22 mouse cellular contexts compared by ENCODE assay signal in genomic region chr1:90132402-90132801, GRCm38 (mm10). TPM values are rescaled to one million over a fixed set of nuclear protein-coding genes. Genes with fewer than 3 reads are reported as not detected.
A peak's percentile ranks its signal among the peaks of the same experiment; 100 is the strongest.
DNase-seq lines count a peak whose midpoint lies in the region; ATAC-seq and TF ChIP-seq lines count a peak whose summit lies in the region.
"Had no signal": no experiment of that assay in that cellular context is flagged by ENCODE, and none has a peak within 500 bp of the region (broad histone marks: within the 10 kb centered on the region; RNA-seq: fewer than 3 reads in every experiment).

No protein-coding gene starts in this region.

- no peak overlapping the region for H3K9ac ChIP-seq in hindbrain, embryonic 14.5 days
- H3K9ac ChIP-seq in hindbrain, embryonic 11.5 days (ENCODE audit: low read depth, low read length), result no peak overlapping the region
- H3K9ac ChIP-seq in midbrain, embryonic 13.5 days (replicated peaks), result no peak overlapping the region
- no peak overlapping the region for H3K9ac ChIP-seq in midbrain, embryonic 15.5 days
- H3K9ac ChIP-seq in neural tube, embryonic 14.5 days (replicated peaks; ENCODE audit: low read depth, low read length), result no peak overlapping the region
- H3K9ac ChIP-seq: forebrain, embryonic 13.5 days; forebrain, postnatal 0 days; heart, embryonic 13.5 days; hindbrain, embryonic 15.5 days had no signal

- WGBS in hindbrain, embryonic 14.5 days, result 41% methylated on average over 11 of the region's 11 CpGs
- WGBS in hindbrain, embryonic 11.5 days, result 75% methylated on average over 11 of the region's 11 CpGs
- WGBS in midbrain, embryonic 13.5 days, result 59% methylated on average over 11 of the region's 11 CpGs
- WGBS in midbrain, embryonic 15.5 days, result 42% methylated on average over 11 of the region's 11 CpGs
- 27% methylated on average over 11 of the region's 11 CpGs for WGBS in neural tube, embryonic 14.5 days

- DNase-seq in hindbrain, embryonic 14.5 days (ENCODE audit: low spot score), result peak; percentile 44
- DNase-seq in hindbrain, embryonic 11.5 days (ENCODE audit: low spot score), result no peak
- peak; percentile 50 for DNase-seq in brain, embryonic 14.5 days (ENCODE audit: low read depth)
- no peak for DNase-seq in cerebellum, adult 11 months
- DNase-seq in urinary bladder, adult 2 months (ENCODE audit: low spot score), result no peak
- DNase-seq: adrenal gland, postnatal 14 days; cerebellum, adult 2 months; forebrain, postnatal 0 days; gastrocnemius, adult 2 months; gastrocnemius, postnatal 25 days; heart, postnatal 36 days had no signal

- H3K36me3 ChIP-seq in hindbrain, embryonic 14.5 days (replicated peaks; ENCODE audit: control insufficient read depth, insufficient read depth), result no peaks in the 10 kb centered on the region
- H3K36me3 ChIP-seq in hindbrain, embryonic 11.5 days (ENCODE audit: control insufficient read depth, insufficient read depth, low read length), result no peaks in the 10 kb centered on the region
- no peaks in the 10 kb centered on the region for H3K36me3 ChIP-seq in midbrain, embryonic 13.5 days
- no peaks in the 10 kb centered on the region for H3K36me3 ChIP-seq in midbrain, embryonic 15.5 days (replicated peaks)
- H3K36me3 ChIP-seq in neural tube, embryonic 14.5 days (ENCODE audit: control insufficient read depth, insufficient read depth, low read length), result no peaks in the 10 kb centered on the region
- H3K36me3 ChIP-seq: embryonic facial prominence, embryonic 10.5 days; heart, embryonic 13.5 days; hindbrain, embryonic 15.5 days had no signal

- TF ChIP-seq POLR2A in brain, embryonic 14.5 days (IDR thresholded peaks at IDR 0.05; ENCODE audit: borderline replicate concordance, extremely low read depth, insufficient read depth, insufficient read length, poor library complexity, severe bottlenecking), result no peak

- no peaks in the 10 kb centered on the region for H3K9me3 ChIP-seq in hindbrain, embryonic 14.5 days (ENCODE audit: control insufficient read depth, low read length)
- H3K9me3 ChIP-seq in hindbrain, embryonic 11.5 days (ENCODE audit: control insufficient read depth, low read length), result no peaks in the 10 kb centered on the region
- H3K9me3 ChIP-seq in midbrain, embryonic 13.5 days, result no peaks in the 10 kb centered on the region
- no peaks in the 10 kb centered on the region for H3K9me3 ChIP-seq in midbrain, embryonic 15.5 days
- H3K9me3 ChIP-seq in neural tube, embryonic 14.5 days (ENCODE audit: control insufficient read depth, low read length), result no peaks in the 10 kb centered on the region
- H3K9me3 ChIP-seq: embryonic facial prominence, embryonic 10.5 days; forebrain, embryonic 13.5 days; heart, embryonic 13.5 days; hindbrain, embryonic 15.5 days had no signal

- H3K4me2 ChIP-seq in hindbrain, embryonic 14.5 days (replicated peaks), result peak overlapping the region; percentile 15; the same call in 1 of the 2 replicates
- no peak overlapping the region for H3K4me2 ChIP-seq in hindbrain, embryonic 11.5 days (replicated peaks; ENCODE audit: low read depth, low read length)
- no peak overlapping the region for H3K4me2 ChIP-seq in midbrain, embryonic 13.5 days (replicated peaks)
- H3K4me2 ChIP-seq in midbrain, embryonic 15.5 days, result no peak overlapping the region
- no peak overlapping the region for H3K4me2 ChIP-seq in neural tube, embryonic 14.5 days (ENCODE audit: low read depth, low read length)
- H3K4me2 ChIP-seq: forebrain, embryonic 13.5 days; heart, embryonic 13.5 days; hindbrain, embryonic 15.5 days had no signal

- H3K27me3 ChIP-seq in hindbrain, embryonic 14.5 days (ENCODE audit: control insufficient read depth, insufficient read depth, low read length), result no peaks in the 10 kb centered on the region
- H3K27me3 ChIP-seq in hindbrain, embryonic 11.5 days (ENCODE audit: control insufficient read depth, insufficient read depth, low read length), result no peaks in the 10 kb centered on the region
- H3K27me3 ChIP-seq in midbrain, embryonic 13.5 days, result no peaks in the 10 kb centered on the region
- H3K27me3 ChIP-seq in midbrain, embryonic 15.5 days (replicated peaks), result no peaks in the 10 kb centered on the region
- no peaks in the 10 kb centered on the region for H3K27me3 ChIP-seq in neural tube, embryonic 14.5 days (ENCODE audit: control insufficient read depth, insufficient read depth, low read length)
- H3K27me3 ChIP-seq: CH12.LX; forebrain, embryonic 13.5 days; hindbrain, embryonic 15.5 days; Patski had no signal

- no peak overlapping the region for H3K4me3 ChIP-seq in hindbrain, embryonic 14.5 days (replicated peaks; ENCODE audit: low read length)
- no peak overlapping the region for H3K4me3 ChIP-seq in hindbrain, embryonic 11.5 days (ENCODE audit: low read depth, low read length)
- H3K4me3 ChIP-seq in midbrain, embryonic 13.5 days (replicated peaks), result no peak overlapping the region
- no peak overlapping the region for H3K4me3 ChIP-seq in midbrain, embryonic 15.5 days
- H3K4me3 ChIP-seq in neural tube, embryonic 14.5 days (ENCODE audit: low read depth, low read length), result no peak overlapping the region
- H3K4me3 ChIP-seq: embryonic facial prominence, embryonic 10.5 days; forebrain, embryonic 13.5 days; gastrocnemius, adult 2 months; heart, embryonic 13.5 days; hindbrain, embryonic 15.5 days had no signal

- TF ChIP-seq CTCF in brain, embryonic 14.5 days (IDR thresholded peaks at IDR 0.05; ENCODE audit: borderline replicate concordance, extremely low read depth, insufficient read depth, insufficient read length), result no peak

- H3K27ac ChIP-seq in hindbrain, embryonic 14.5 days, result peak overlapping the region; percentile 52
- H3K27ac ChIP-seq in hindbrain, embryonic 11.5 days (ENCODE audit: low read depth, low read length), result no peak overlapping the region
- peak overlapping the region; percentile 8; the same call in 1 of the 2 replicates for H3K27ac ChIP-seq in midbrain, embryonic 13.5 days
- no peak overlapping the region for H3K27ac ChIP-seq in midbrain, embryonic 15.5 days
- no peak overlapping the region for H3K27ac ChIP-seq in neural tube, embryonic 14.5 days (ENCODE audit: low read depth, low read length)
- H3K27ac ChIP-seq: embryonic facial prominence, embryonic 10.5 days; forebrain, embryonic 13.5 days; gastrocnemius, adult 2 months; heart, embryonic 13.5 days had no signal

- no peak for ATAC-seq in hindbrain, embryonic 14.5 days (ENCODE audit: low FRiP score)
- ATAC-seq in hindbrain, embryonic 11.5 days (ENCODE audit: low FRiP score), result no peak
- ATAC-seq in midbrain, embryonic 13.5 days, result no peak
- ATAC-seq in midbrain, embryonic 15.5 days (replicated peaks), result no peak
- peak; percentile 76 for ATAC-seq in neural tube, embryonic 14.5 days (ENCODE audit: low read depth)
- ATAC-seq: activated CD4-positive, CD25-positive, alpha-beta regulatory T cell, adult 4 months; forebrain, embryonic 13.5 days; forebrain, postnatal 0 days; Patski had no signal

- peaks cover 21% of the 10 kb centered on the region; the same call in 1 of the 2 replicates for H3K4me1 ChIP-seq in hindbrain, embryonic 14.5 days (replicated peaks; ENCODE audit: control insufficient read depth, insufficient read depth, low read length)
- H3K4me1 ChIP-seq in hindbrain, embryonic 11.5 days (replicated peaks; ENCODE audit: control insufficient read depth, insufficient read depth, low read length), result no peaks in the 10 kb centered on the region
- peaks cover 18% of the 10 kb centered on the region for H3K4me1 ChIP-seq in midbrain, embryonic 13.5 days (replicated peaks)
- H3K4me1 ChIP-seq in midbrain, embryonic 15.5 days, result no peaks in the 10 kb centered on the region
- H3K4me1 ChIP-seq in neural tube, embryonic 14.5 days (ENCODE audit: control insufficient read depth, insufficient read depth, low read length), result peaks cover 4% of the 10 kb centered on the region
- H3K4me1 ChIP-seq: heart, embryonic 13.5 days had no signal

RNA-seq across cellular contexts. Expression of gene Iqca, which starts 20.8 kb away (rescaled TPM):
- polyA plus RNA-seq in hindbrain, embryonic 14.5 days (2014; fragmentation: Nextera tagmentation; extraction: Ambion mirVana), result 0.86 and 1.8 TPM in 2 replicates
- 1.0 and 1.1 TPM in 2 replicates for polyA plus RNA-seq in hindbrain, embryonic 11.5 days (2014; fragmentation: Nextera tagmentation; extraction: Ambion mirVana)
- 0.24 and 0.35 TPM in 2 replicates for polyA plus RNA-seq in midbrain, embryonic 13.5 days (2015; fragmentation: Nextera tagmentation; extraction: Ambion mirVana)
- 0.95 and 1.2 TPM in 2 replicates for polyA plus RNA-seq in midbrain, embryonic 15.5 days (2015; fragmentation: Nextera tagmentation; extraction: Ambion mirVana)
- polyA plus RNA-seq in brain, embryonic 14.5 days (2012; rRNA removed), result 0.39 and 0.52 TPM in 2 replicates
- 0.70 TPM in 1 of 2 replicates, not detected in the other for polyA plus RNA-seq in neural tube, embryonic 14.5 days (2014; fragmentation: Nextera tagmentation; extraction: Ambion mirVana)
- 0.09 TPM in 1 of 2 replicates, not detected in the other for polyA plus RNA-seq in urinary bladder, adult 2 months (2012; rRNA removed)
- polyA plus RNA-seq: activated CD4-positive, CD25-positive, alpha-beta regulatory T cell, adult 4 months; heart, postnatal 0 days had no signal

Comparison
In these comparisons a context has a peak if more than half of its experiments do, and no peak if none do; other contexts are left out.
1. DNase-seq: peak in hindbrain, embryonic 14.5 days (single experiment) and brain, embryonic 14.5 days (single experiment); none in hindbrain, embryonic 11.5 days (single experiment), cerebellum, adult 11 months (single experiment) and urinary bladder, adult 2 months (single experiment).
2. H3K27ac ChIP-seq: peak in hindbrain, embryonic 14.5 days (single experiment) and midbrain, embryonic 13.5 days (single experiment); none in hindbrain, embryonic 11.5 days (single experiment), midbrain, embryonic 15.5 days (single experiment) and neural tube, embryonic 14.5 days (single experiment).